Mouse (Mus musculus) urinary bladder, postnatal 0 days (tissue): ENCODE measurements around the gene Itprid1. TPM values are rescaled to one million over a fixed set of nuclear protein-coding genes. Genes with fewer than 3 reads are reported as not detected.

Experiments
- polyA plus RNA-seq: library from polyadenylated mRNA; unstranded; fragments of >200 nt; fragmentation: Nextera tagmentation; extraction: Ambion mirVana; gene quantifications from 2 replicates; pipeline ENCODE4 v1.2.1, GENCODE M21; 2015

Itprid1 gene
- polyA plus RNA-seq: 0.26 and 0.28 TPM in 2 replicates

DNA sequence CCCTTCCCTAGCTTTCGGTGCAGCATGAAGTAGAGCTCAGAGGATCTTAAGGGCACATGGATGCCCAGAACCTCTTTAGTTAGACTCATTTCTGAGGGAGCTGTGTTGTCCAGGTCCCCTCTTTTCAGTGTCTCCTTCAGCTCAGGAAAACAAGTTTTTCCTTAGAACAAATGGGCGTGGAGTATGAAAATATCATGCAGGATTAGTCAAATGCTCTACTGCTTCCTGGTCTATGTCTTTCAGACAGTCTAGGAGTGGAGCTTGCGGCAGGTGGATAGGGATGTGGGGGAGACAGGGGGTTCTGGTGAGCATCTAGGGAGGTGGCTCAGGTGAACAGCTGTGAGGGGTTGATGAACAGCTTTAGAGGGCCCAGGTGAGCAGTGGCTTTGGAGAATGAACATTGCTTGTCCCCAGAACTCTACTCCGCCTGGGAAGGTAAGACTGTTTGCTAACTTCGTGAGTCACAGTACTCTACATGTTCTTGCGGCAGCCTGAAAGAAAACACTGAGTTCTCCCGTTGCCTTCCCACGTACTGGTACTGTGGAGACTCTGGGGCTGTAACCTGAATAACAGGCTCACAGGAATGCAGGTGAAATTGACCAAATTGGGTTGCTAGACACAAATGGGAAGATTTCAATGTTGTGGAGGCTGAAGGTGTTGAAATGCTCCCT lies at the start of gene Itprid1:
Gene Itprid1, plus strand, starts transcription at position 246 of the 671 bp plus-strand sequence.

GRCm38 (mm10) chr6:56017291-56017994 lies 180.7 kb downstream of the Itprid1 start, which contains the start of gene Ppp1r17:
Ppp1r17 (plus strand) TSS chr6:56017497.

Other genes with a start within 250 kb of the Itprid1 start
- gene Neurod6, start 155.6 kb upstream of the Itprid1 start, polyA plus RNA-seq: not detected in 2 replicates
- gene Ppp1r17, start 180.6 kb downstream of the Itprid1 start, polyA plus RNA-seq: not detected in 2 replicates